Mouse (Mus musculus) spleen, adult 2 months (tissue): Measurements from ENCODE around the gene Rasa1. TPM values are rescaled to one million over a fixed set of nuclear protein-coding genes. Genes with fewer than 3 reads are reported as not detected.

ENCODE experiments used
- DNase-seq, 2 experiments: peaks; one replicate each; pipeline versions ENCODE4 v3.0.0 to v3.0.0-alpha.2; 2012 to 2021; ENCODE audit warnings: low spot score in 2 of 2, low read depth in 1 of 2
- H3K27ac ChIP-seq: fragments of 200-500 bp; 2 replicates; pipeline ENCODE4 v1.5.1; 2012; ENCODE audit warnings: low read length, inconsistent platforms; ENCODE audit not compliant: insufficient read depth
- H3K27me3 ChIP-seq: fragments of 200-500 bp; 2 replicates; pipeline ENCODE4 v1.6.1; 2012; ENCODE audit warnings: mild to moderate bottlenecking, moderate library complexity, low read length, inconsistent platforms; ENCODE audit not compliant: control insufficient read depth, insufficient read depth
- H3K36me3 ChIP-seq: fragments of 200-500 bp; 2 replicates; pipeline ENCODE4 v1.6.1; 2012; ENCODE audit warnings: mild to moderate bottlenecking, low read length, inconsistent platforms; ENCODE audit not compliant: control insufficient read depth, insufficient read depth
- H3K4me1 ChIP-seq: fragments of 200-500 bp; 2 replicates; pipeline ENCODE4 v1.6.1; 2011; ENCODE audit warnings: inconsistent platforms; ENCODE audit not compliant: control insufficient read depth, insufficient read depth, insufficient read length
- H3K4me3 ChIP-seq: fragments of 200-500 bp; 2 replicates; pipeline ENCODE4 v1.5.1; 2011; ENCODE audit warnings: mild to moderate bottlenecking, inconsistent platforms; ENCODE audit not compliant: insufficient read depth, insufficient read length; ENCODE audit errors: extremely low read depth
- CTCF ChIP-seq: fragments of 200-500 bp; IDR thresholded peaks from 2 replicates; pipeline ENCODE4 v1.5.1; 2011; ENCODE audit warnings: mild to moderate bottlenecking, inconsistent platforms; ENCODE audit not compliant: insufficient read depth, insufficient read length, insufficient replicate concordance; ENCODE audit errors: extremely low read depth
- POLR2A ChIP-seq: fragments of 200-500 bp; IDR thresholded peaks from 2 replicates; pipeline ENCODE4 v1.6.1; 2011; ENCODE audit warnings: low read depth, low read length, inconsistent platforms
- WGBS: fragments of 180-500 bp; shearing (Covaris S2); methylation state at CpG from one replicate; pipeline ENCODE4 v1.1.7; 2018; 5-methylcytosine and 5-hydroxymethylcytosine counted together
- polyA plus RNA-seq: library from polyadenylated mRNA; depleted of rRNA; stranded (reverse); fragments of >200 nt; gene quantifications from 2 replicates; pipeline ENCODE4 v1.2.3, GENCODE M21; 2012; rRNA removed

The Rasa1 gene
- polyA plus RNA-seq: 4.5 and 5.2 TPM in 2 replicates

GRCm38 (mm10) chr13:85288843-85289713 is at the start of gene Rasa1:
TSS of gene Rasa1 (minus strand) at chr13:85289130.
- Histone ChIP-seq H3K4me1 (no peaks in the 10 kb centered on the region), H3K36me3 (no peaks in the 10 kb centered on the region), H3K27me3 (no peaks in the 10 kb centered on the region), H3K4me3 (peak within 1 kb of the TSS; percentile 98), H3K27ac (peak within 1 kb of the TSS; percentile 89)
- DNase-seq: peak; percentile 76 to 87
- WGBS: under 1% methylated on average over 91 of the region's 97 CpGs
- TF ChIP-seq POLR2A (peak; percentile 75), CTCF (no peak)

GRCm38 (mm10) chr13:85311547-85311946 is 22.6 kb upstream of the Rasa1 start:
- WGBS: 91% methylated on average over 2 of the region's 2 CpGs
- DNase-seq: no peak
- TF ChIP-seq POLR2A (no peak), CTCF (no peak)

GRCm38 (mm10) chr13:85310968-85311367 is 22.0 kb upstream of the Rasa1 start:
- Histone ChIP-seq H3K36me3 (no peaks in the 10 kb centered on the region), H3K27me3 (no peaks in the 10 kb centered on the region), H3K27ac (no peak overlapping the region), H3K4me3 (no peak overlapping the region), H3K4me1 (no peaks in the 10 kb centered on the region)
- 77% methylated on average over 5 of the region's 5 CpGs for WGBS
- DNase-seq: no peak
- TF ChIP-seq CTCF: no peak
- no peak for TF ChIP-seq POLR2A

More at GRCm38 (mm10) chr13:85311547-85311946, 22.6 kb upstream of the Rasa1 start:
- Histone ChIP-seq H3K27ac (no peak overlapping the region), H3K36me3 (no peaks in the 10 kb centered on the region), H3K27me3 (no peaks in the 10 kb centered on the region), H3K4me1 (no peaks in the 10 kb centered on the region), H3K4me3 (no peak overlapping the region)

GRCm38 (mm10) chr13:85310483-85310882 is 21.6 kb upstream of the Rasa1 start:
- WGBS: 95% methylated on average over 2 of the region's 2 CpGs
- H3K27me3 ChIP-seq: no peaks in the 10 kb centered on the region
- H3K4me1 ChIP-seq: no peaks in the 10 kb centered on the region
- no peak for TF ChIP-seq POLR2A
- TF ChIP-seq CTCF: no peak
- DNase-seq: no peak
- no peak overlapping the region for H3K4me3 ChIP-seq
- H3K27ac ChIP-seq: no peak overlapping the region
- H3K36me3 ChIP-seq: no peaks in the 10 kb centered on the region

GRCm38 (mm10) chr13:85306039-85306438 is 17.1 kb upstream of the Rasa1 start:
- no peak overlapping the region for H3K27ac ChIP-seq
- H3K36me3 ChIP-seq: no peaks in the 10 kb centered on the region
- no peak for DNase-seq
- H3K4me1 ChIP-seq: no peaks in the 10 kb centered on the region
- H3K4me3 ChIP-seq: no peak overlapping the region
- no peak for TF ChIP-seq CTCF
- no peak for TF ChIP-seq POLR2A
- no peaks in the 10 kb centered on the region for H3K27me3 ChIP-seq

GRCm38 (mm10) chr13:85290651-85291050 is 1.7 kb upstream of the Rasa1 start:
- DNase-seq: no peak
- no peak for TF ChIP-seq POLR2A
- TF ChIP-seq CTCF: no peak
- no peak overlapping the region; the same call in 1 of the 2 replicates for H3K4me3 ChIP-seq
- no peaks in the 10 kb centered on the region for H3K4me1 ChIP-seq
- H3K27ac ChIP-seq: no peak overlapping the region
- H3K36me3 ChIP-seq: no peaks in the 10 kb centered on the region
- 2% methylated on average over 1 of the region's 1 CpGs for WGBS
- no peaks in the 10 kb centered on the region for H3K27me3 ChIP-seq

- no peaks in the 10 kb centered on the region for H3K36me3 ChIP-seq
- under 1% methylated on average over 33 of the region's 35 CpGs for WGBS
- peak overlapping the region; percentile 89 for H3K27ac ChIP-seq
- H3K4me1 ChIP-seq: no peaks in the 10 kb centered on the region
- H3K27me3 ChIP-seq: no peaks in the 10 kb centered on the region
- no peak for DNase-seq
- H3K4me3 ChIP-seq: peak overlapping the region; percentile 98
- TF ChIP-seq CTCF: no peak
- no peak for TF ChIP-seq POLR2A
These were observed 422 bp downstream of the Rasa1 start for GRCm38 (mm10) chr13:85288574-85288842.
